Mouse (Mus musculus): Measurements from ENCODE around the gene Ntpcr. TPM values are rescaled to one million over a fixed set of nuclear protein-coding genes. Genes with fewer than 3 reads are reported as not detected.

Ntpcr gene
- polyA plus RNA-seq, 1 experiment from 2014 or later = 42.6 TPM

- H3K4me3 ChIP-seq (replicated peaks) = no peak overlapping the region
- H3K9me3 ChIP-seq (replicated peaks) = no peaks in the 10 kb centered on the region
- WGBS = 92% methylated on average over 4 of the region's 4 CpGs
- ATAC-seq (ENCODE audit: insufficient number of reproducible peaks, low FRiP score, low TSS enrichment, low read depth) = no peak
- no peak overlapping the region for H3K9ac ChIP-seq
- H3K36me3 ChIP-seq = no peaks in the 10 kb centered on the region
- 0 out of 2 replicates have a peak, but pooled peaks cover 9% of the 10 kb centered on the region for H3K4me1 ChIP-seq
- H3K4me2 ChIP-seq (replicated peaks) = no peak overlapping the region
- H3K27me3 ChIP-seq = no peaks in the 10 kb centered on the region
- H3K27ac ChIP-seq (replicated peaks) = no peak overlapping the region
Measured at GRCm38 (mm10) chr8:125726143-125726542, 3.6 kb upstream of the Ntpcr start.

GRCm38 (mm10) chr8:125726986-125727385, 2.8 kb upstream of the Ntpcr start:
- H3K27me3 ChIP-seq = no peaks in the 10 kb centered on the region
- no peak overlapping the region for H3K27ac ChIP-seq (replicated peaks)
- 76% methylated on average over 5 of the region's 5 CpGs for WGBS
- no peak overlapping the region for H3K4me3 ChIP-seq (replicated peaks)
- ATAC-seq (ENCODE audit: insufficient number of reproducible peaks, low FRiP score, low TSS enrichment, low read depth) = no peak
- no peak overlapping the region for H3K4me2 ChIP-seq (replicated peaks)
- H3K9me3 ChIP-seq (replicated peaks) = no peaks in the 10 kb centered on the region
- H3K4me1 ChIP-seq = peaks cover 14% of the 10 kb centered on the region; the same call in 1 of the 2 replicates
- H3K36me3 ChIP-seq = no peaks in the 10 kb centered on the region
- no peak overlapping the region for H3K9ac ChIP-seq

- no peak for ATAC-seq (ENCODE audit: insufficient number of reproducible peaks, low FRiP score, low TSS enrichment, low read depth)
- 53% methylated on average over 8 of the region's 8 CpGs for WGBS
- Histone ChIP-seq H3K27me3 (no peaks in the 10 kb centered on the region), H3K4me2 (replicated peaks) (no peak overlapping the region), H3K4me3 (replicated peaks) (no peak overlapping the region), H3K4me1 (peaks cover 14% of the 10 kb centered on the region; the same call in 1 of the 2 replicates), H3K9ac (no peak overlapping the region), H3K27ac (replicated peaks) (no peak overlapping the region), H3K36me3 (no peaks in the 10 kb centered on the region), H3K9me3 (replicated peaks) (no peaks in the 10 kb centered on the region)
Measured at GRCm38 (mm10) chr8:125727797-125728196, 2.0 kb upstream of the Ntpcr start.

- H3K9me3 ChIP-seq (replicated peaks) = no peaks in the 10 kb centered on the region
- H3K27me3 ChIP-seq = no peaks in the 10 kb centered on the region
- 5% methylated on average over 48 of the region's 52 CpGs for whole genome bisulfite sequencing
- H3K36me3 ChIP-seq = 0 out of 2 replicates have a peak, but pooled peaks cover 6% of the 10 kb centered on the region
- ATAC-seq (ENCODE audit: insufficient number of reproducible peaks, low FRiP score, low TSS enrichment, low read depth) = peak; percentile 87
- H3K4me1 ChIP-seq = peaks cover 32% of the 10 kb centered on the region
- peak overlapping the region; percentile 70 for H3K9ac ChIP-seq
- H3K27ac ChIP-seq (replicated peaks) = 0 out of 2 replicates have a peak overlapping the region, but pooled peaks have one; percentile 28
- H3K4me2 ChIP-seq (replicated peaks) = peak overlapping the region; percentile 75
- peak overlapping the region; percentile 78 for H3K4me3 ChIP-seq (replicated peaks)
Measured at GRCm38 (mm10) chr8:125733964-125734956, 4.5 kb downstream of the Ntpcr start.

- Histone ChIP-seq H3K27me3 (no peaks in the 10 kb centered on the region), H3K4me1 (peaks cover 24% of the 10 kb centered on the region; the same call in 1 of the 2 replicates), H3K4me3 (replicated peaks) (no peak overlapping the region), H3K9me3 (replicated peaks) (no peaks in the 10 kb centered on the region), H3K27ac (replicated peaks) (no peak overlapping the region), H3K36me3 (0 out of 2 replicates have a peak, but pooled peaks cover 6% of the 10 kb centered on the region), H3K4me2 (replicated peaks) (no peak overlapping the region), H3K9ac (no peak overlapping the region)
- 67% methylated on average over 4 of the region's 4 CpGs for WGBS
- ATAC-seq (ENCODE audit: insufficient number of reproducible peaks, low FRiP score, low TSS enrichment, low read depth) = no peak
Measured at GRCm38 (mm10) chr8:125738956-125739355, 9.2 kb downstream of the Ntpcr start.

GRCm38 (mm10) chr8:125740655-125741054, 10.9 kb downstream of the Ntpcr start:
- ATAC-seq (ENCODE audit: insufficient number of reproducible peaks, low FRiP score, low TSS enrichment, low read depth) = no peak
- H3K4me1 ChIP-seq = peaks cover 10% of the 10 kb centered on the region; the same call in 1 of the 2 replicates
- 78% methylated on average over 10 of the region's 10 CpGs for WGBS
- H3K4me3 ChIP-seq (replicated peaks) = no peak overlapping the region
- H3K9me3 ChIP-seq (replicated peaks) = no peaks in the 10 kb centered on the region
- H3K4me2 ChIP-seq (replicated peaks) = no peak overlapping the region
- no peak overlapping the region for H3K27ac ChIP-seq (replicated peaks)
- no peaks in the 10 kb centered on the region for H3K27me3 ChIP-seq
- H3K9ac ChIP-seq = no peak overlapping the region
- 0 out of 2 replicates have a peak, but pooled peaks cover 6% of the 10 kb centered on the region for H3K36me3 ChIP-seq

- 83% methylated on average over 5 of the region's 5 CpGs for WGBS
Measured at GRCm38 (mm10) chr8:125741377-125741776, 11.6 kb downstream of the Ntpcr start.

GRCm38 (mm10) chr8:125741855-125742254, 12.1 kb downstream of the Ntpcr start:
- Histone ChIP-seq H3K4me3 (replicated peaks) (no peak overlapping the region), H3K27ac (replicated peaks) (no peak overlapping the region), H3K4me1 (0 out of 2 replicates have a peak, but pooled peaks cover 7% of the 10 kb centered on the region), H3K27me3 (no peaks in the 10 kb centered on the region), H3K9ac (no peak overlapping the region), H3K36me3 (0 out of 2 replicates have a peak, but pooled peaks cover 5% of the 10 kb centered on the region), H3K9me3 (replicated peaks) (no peaks in the 10 kb centered on the region), H3K4me2 (replicated peaks) (no peak overlapping the region)
- 46% methylated on average over 2 of the region's 2 CpGs for WGBS
- no peak for ATAC-seq (ENCODE audit: insufficient number of reproducible peaks, low FRiP score, low TSS enrichment, low read depth)

More at GRCm38 (mm10) chr8:125741377-125741776, 11.6 kb downstream of the Ntpcr start:
- H3K4me3 ChIP-seq (replicated peaks) = no peak overlapping the region
- no peak overlapping the region for H3K9ac ChIP-seq
- 0 out of 2 replicates have a peak, but pooled peaks cover 7% of the 10 kb centered on the region for H3K4me1 ChIP-seq
- H3K27ac ChIP-seq (replicated peaks) = no peak overlapping the region
- H3K9me3 ChIP-seq (replicated peaks) = no peaks in the 10 kb centered on the region
- ATAC-seq (ENCODE audit: insufficient number of reproducible peaks, low FRiP score, low TSS enrichment, low read depth) = no peak
- H3K27me3 ChIP-seq = no peaks in the 10 kb centered on the region
- H3K4me2 ChIP-seq (replicated peaks) = no peak overlapping the region
- H3K36me3 ChIP-seq = 0 out of 2 replicates have a peak, but pooled peaks cover 6% of the 10 kb centered on the region

GRCm38 (mm10) chr8:125742406-125742805, 12.6 kb downstream of the Ntpcr start:
- no peaks in the 10 kb centered on the region for H3K9me3 ChIP-seq (replicated peaks)
- no peak for ATAC-seq (ENCODE audit: insufficient number of reproducible peaks, low FRiP score, low TSS enrichment, low read depth)
- no peak overlapping the region for H3K9ac ChIP-seq
- H3K27me3 ChIP-seq = no peaks in the 10 kb centered on the region
- H3K4me2 ChIP-seq (replicated peaks) = no peak overlapping the region
- 75% methylated on average over 8 of the region's 8 CpGs for WGBS
- H3K4me3 ChIP-seq (replicated peaks) = no peak overlapping the region
- H3K27ac ChIP-seq (replicated peaks) = no peak overlapping the region
- H3K36me3 ChIP-seq = no peaks in the 10 kb centered on the region
- 0 out of 2 replicates have a peak, but pooled peaks cover 7% of the 10 kb centered on the region for H3K4me1 ChIP-seq

- Histone ChIP-seq H3K9me3 (replicated peaks) (no peaks in the 10 kb centered on the region), H3K27me3 (no peaks in the 10 kb centered on the region), H3K27ac (replicated peaks) (no peak overlapping the region), H3K4me2 (replicated peaks) (no peak overlapping the region), H3K4me1 (peaks cover 7% of the 10 kb centered on the region; the same call in 1 of the 2 replicates), H3K36me3 (no peaks in the 10 kb centered on the region), H3K4me3 (replicated peaks) (no peak overlapping the region), H3K9ac (no peak overlapping the region)
- ATAC-seq (ENCODE audit: insufficient number of reproducible peaks, low FRiP score, low TSS enrichment, low read depth) = no peak
- 85% methylated on average over 10 of the region's 10 CpGs for WGBS
Measured at GRCm38 (mm10) chr8:125744914-125745576, 15.3 kb downstream of the Ntpcr start.

GRCm38 (mm10) chr8:125747390-125747789, 17.6 kb downstream of the Ntpcr start:
- WGBS = 77% methylated on average over 8 of the region's 8 CpGs
- no peaks in the 10 kb centered on the region for H3K36me3 ChIP-seq
- no peak overlapping the region for H3K27ac ChIP-seq (replicated peaks)

More at GRCm38 (mm10) chr8:125747390-125747789, 17.6 kb downstream of the Ntpcr start:
- no peaks in the 10 kb centered on the region for H3K9me3 ChIP-seq (replicated peaks)
- no peak overlapping the region for H3K4me2 ChIP-seq (replicated peaks)
- H3K27me3 ChIP-seq = no peaks in the 10 kb centered on the region
- no peak overlapping the region for H3K4me3 ChIP-seq (replicated peaks)
- no peak for ATAC-seq (ENCODE audit: insufficient number of reproducible peaks, low FRiP score, low TSS enrichment, low read depth)
- no peak overlapping the region for H3K9ac ChIP-seq
- H3K4me1 ChIP-seq = peaks cover 10% of the 10 kb centered on the region
